Mouse (Mus musculus) small intestine, adult 2 months (tissue): Measurements from ENCODE around the gene Icam1. TPM values are rescaled to one million over a fixed set of nuclear protein-coding genes. Genes with fewer than 3 reads are reported as not detected.
A peak's percentile ranks its signal among the peaks of the same experiment; 100 is the strongest.
"Not testable (repeated sequence)": the region's sequence is repeated elsewhere in the genome, so short reads cannot be mapped to it uniquely, and the experiment has no call there.

Experiments
- H3K27ac ChIP-seq: fragments of 200-500 bp; 2 replicates; pipeline ENCODE4 v1.5.1; 2012; ENCODE audit warnings: low read depth, low read length, control low read depth, inconsistent platforms; ENCODE audit not compliant: insufficient read depth
- H3K27me3 ChIP-seq: fragments of 200-500 bp; 2 replicates; pipeline ENCODE4 v1.6.1; 2012; ENCODE audit warnings: mild to moderate bottlenecking, moderate library complexity, low read length, inconsistent platforms; ENCODE audit not compliant: control insufficient read depth, insufficient read depth
- H3K36me3 ChIP-seq: fragments of 200-500 bp; 2 replicates; pipeline ENCODE4 v1.6.1; 2012; ENCODE audit warnings: mild to moderate bottlenecking, low read length, control low read depth, inconsistent platforms; ENCODE audit not compliant: control insufficient read depth, insufficient read depth
- H3K4me1 ChIP-seq: fragments of 200-500 bp; 2 replicates; pipeline ENCODE4 v1.6.1; 2012; ENCODE audit warnings: low read length, inconsistent platforms, mixed read lengths; ENCODE audit not compliant: control insufficient read depth, insufficient read depth, insufficient read length
- H3K4me3 ChIP-seq: fragments of 200-500 bp; 2 replicates; pipeline ENCODE4 v1.5.1; 2012; ENCODE audit warnings: low read depth, mild to moderate bottlenecking, control low read depth, inconsistent platforms, low read length, moderate library complexity
- CTCF ChIP-seq: fragments of 200-500 bp; IDR thresholded peaks from 2 replicates; pipeline ENCODE4 v1.5.1; 2012; ENCODE audit warnings: low read depth, mild to moderate bottlenecking, control low read depth, inconsistent platforms, low read length, moderate library complexity, mixed read lengths; ENCODE audit not compliant: insufficient replicate concordance, insufficient read length; ENCODE audit errors: extremely low read depth
- POLR2A ChIP-seq: fragments of 200-500 bp; IDR thresholded peaks from 2 replicates; pipeline ENCODE4 v1.6.1; 2012; ENCODE audit warnings: low read depth, mild to moderate bottlenecking, control low read depth, inconsistent platforms, low read length, moderate library complexity
- WGBS: fragments of 180-500 bp; shearing (Covaris S2); methylation state at CpG from one replicate; pipeline ENCODE4 v1.1.7; 2018; 5-methylcytosine and 5-hydroxymethylcytosine counted together
- polyA plus RNA-seq: library from polyadenylated mRNA; depleted of rRNA; stranded (reverse); fragments of >200 nt; gene quantifications from 2 replicates; pipeline ENCODE4 v1.2.3, GENCODE M21; 2012

The Icam1 gene
- polyA plus RNA-seq, 1 experiment, result 9.4 TPM

DNA sequence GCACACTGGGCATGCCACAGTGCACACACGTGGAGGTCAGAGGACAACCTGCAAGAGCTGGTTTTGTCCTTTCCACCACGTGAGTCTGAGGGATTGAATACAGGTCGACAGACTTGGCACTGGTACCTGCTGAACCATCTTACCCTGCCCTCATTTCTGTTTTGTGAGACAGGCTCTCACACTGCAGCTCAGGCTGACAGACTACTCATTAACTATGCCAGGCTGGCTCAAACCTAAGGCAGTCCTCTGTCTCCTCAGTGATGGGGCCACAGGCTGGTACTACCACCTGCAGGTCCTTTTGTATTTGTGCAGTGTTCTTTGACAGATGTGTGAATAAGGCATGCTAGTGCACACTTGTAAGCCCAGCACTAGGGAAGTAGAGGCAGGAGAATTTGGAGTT lies 20.7 kb upstream of the Icam1 start:
- H3K4me3 ChIP-seq, result no peak overlapping the region
- WGBS, result 67% methylated on average over 3 of the region's 3 CpGs
- TF ChIP-seq CTCF (no peak), POLR2A (no peak)

DNA sequence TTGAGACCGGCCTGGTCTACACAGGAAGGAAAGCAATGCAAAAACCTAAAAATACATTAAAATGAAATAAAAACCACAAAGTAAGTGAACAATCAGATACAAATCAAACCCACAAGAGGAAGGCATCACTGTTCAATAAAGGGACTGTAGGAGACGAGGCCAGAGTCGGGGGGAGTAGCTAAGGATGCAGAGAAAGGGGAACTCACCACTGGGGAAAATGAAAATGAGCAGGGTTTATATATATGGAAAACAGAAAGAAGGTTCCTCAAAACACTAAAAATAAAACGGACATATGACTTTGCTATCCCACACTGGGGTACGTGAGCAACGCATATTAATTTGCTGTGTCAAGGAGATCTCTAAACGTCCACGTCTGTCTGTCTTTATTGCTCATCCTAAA lies 18.7 kb upstream of the Icam1 start:
- TF ChIP-seq CTCF, result no peak
- TF ChIP-seq POLR2A, result no peak
- Histone ChIP-seq H3K27ac (no peak overlapping the region), H3K4me3 (no peak overlapping the region), H3K36me3 (no peaks in the 10 kb centered on the region), H3K27me3 (no peaks in the 10 kb centered on the region), H3K4me1 (peaks cover 6% of the 10 kb centered on the region; the same call in 1 of the 2 replicates)
- WGBS, result 84% methylated on average over 8 of the region's 8 CpGs

More for the DNA sequence above, 20.7 kb upstream of the Icam1 start:
- no peak overlapping the region for H3K27ac ChIP-seq
- H3K36me3 ChIP-seq, result no peaks in the 10 kb centered on the region
- peaks cover 9% of the 10 kb centered on the region; the same call in 1 of the 2 replicates for H3K4me1 ChIP-seq
- no peaks in the 10 kb centered on the region for H3K27me3 ChIP-seq

DNA sequence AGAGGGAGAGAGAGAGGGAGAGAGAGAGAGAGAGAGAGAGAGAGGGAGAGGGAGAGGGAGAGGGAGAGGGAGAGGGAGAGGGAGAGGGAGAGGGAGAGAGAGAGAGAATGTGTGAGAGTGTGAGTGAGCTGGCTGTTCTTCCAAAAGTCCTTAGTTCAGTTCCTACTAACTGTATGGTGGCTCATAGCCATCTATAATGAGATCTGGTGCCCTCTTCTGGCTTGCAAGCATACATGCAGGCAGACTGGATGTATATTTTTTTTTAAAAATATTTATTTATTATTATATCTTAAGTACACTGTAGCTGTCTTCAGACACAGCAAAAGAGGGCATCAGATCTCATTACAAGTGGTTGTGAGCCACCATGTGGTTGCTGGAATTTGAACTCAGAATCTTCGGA lies 17.4 kb upstream of the Icam1 start:
- not testable (repeated sequence) for H3K27me3 ChIP-seq, H3K27ac ChIP-seq, H3K4me1 ChIP-seq, H3K4me3 ChIP-seq, H3K36me3 ChIP-seq
- 63% methylated on average over 1 of the region's 1 CpGs for WGBS

DNA sequence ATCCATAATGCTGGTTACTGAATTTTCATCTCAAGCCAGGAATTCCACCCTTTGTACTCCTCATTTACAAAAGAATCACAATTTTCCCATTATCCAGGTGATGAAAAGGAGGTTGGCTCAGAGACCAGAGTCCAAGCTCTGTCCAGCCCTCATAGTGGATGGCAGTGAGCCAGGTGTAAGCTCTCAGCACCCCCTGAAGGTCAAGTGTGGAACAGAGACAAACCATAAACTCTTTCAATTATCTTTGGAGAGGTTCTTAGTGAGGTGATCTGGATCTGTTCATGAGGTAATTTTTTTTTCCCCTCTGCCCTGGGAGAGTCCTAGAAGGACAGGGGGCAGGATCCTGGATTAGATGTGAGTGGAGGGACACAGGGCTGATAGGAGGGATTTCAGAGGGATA lies 15.0 kb upstream of the Icam1 start:
- no peak overlapping the region for H3K27ac ChIP-seq

DNA sequence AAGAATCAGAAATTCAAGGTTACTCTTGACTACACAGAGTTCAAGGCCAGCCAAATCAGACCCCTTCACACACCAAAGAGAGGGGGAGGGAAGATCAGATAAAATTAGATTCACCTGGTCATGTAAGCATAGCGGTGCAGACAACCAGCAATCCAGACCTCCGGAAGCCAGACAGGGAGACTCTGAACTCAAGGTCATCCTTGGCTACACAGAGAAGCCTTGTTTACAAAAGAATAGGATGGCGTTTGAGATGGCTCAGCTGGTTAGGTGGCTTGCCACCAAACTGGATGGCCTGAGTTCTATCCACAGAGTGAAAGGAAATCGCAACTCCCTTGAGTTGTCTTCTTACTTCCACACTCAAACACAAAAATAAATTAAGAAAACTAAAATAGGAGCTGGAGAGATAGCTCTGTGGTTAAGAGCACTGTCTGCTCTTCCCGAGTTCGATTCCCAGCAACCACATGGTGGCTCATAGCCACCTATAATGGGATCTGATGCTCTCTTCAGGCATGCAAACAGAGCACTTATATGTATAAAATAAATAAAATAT lies 14.1 kb upstream of the Icam1 start:
- no peak for TF ChIP-seq POLR2A
- TF ChIP-seq CTCF, result no peak
- Histone ChIP-seq H3K4me3 (no peak overlapping the region), H3K4me1 (peaks cover 4% of the 10 kb centered on the region; the same call in 1 of the 2 replicates), H3K27ac (no peak overlapping the region), H3K27me3 (no peaks in the 10 kb centered on the region), H3K36me3 (peaks cover 15% of the 10 kb centered on the region)
- 52% methylated on average over 6 of the region's 6 CpGs for WGBS

More for the DNA sequence above, 15.0 kb upstream of the Icam1 start:
- Histone ChIP-seq H3K27me3 (no peaks in the 10 kb centered on the region), H3K36me3 (peaks cover 10% of the 10 kb centered on the region; the same call in 1 of the 2 replicates), H3K4me1 (peaks cover 4% of the 10 kb centered on the region; the same call in 1 of the 2 replicates), H3K4me3 (no peak overlapping the region)
- TF ChIP-seq CTCF (peak; percentile 24; the same call in 1 of the 2 replicates), POLR2A (no peak)

DNA sequence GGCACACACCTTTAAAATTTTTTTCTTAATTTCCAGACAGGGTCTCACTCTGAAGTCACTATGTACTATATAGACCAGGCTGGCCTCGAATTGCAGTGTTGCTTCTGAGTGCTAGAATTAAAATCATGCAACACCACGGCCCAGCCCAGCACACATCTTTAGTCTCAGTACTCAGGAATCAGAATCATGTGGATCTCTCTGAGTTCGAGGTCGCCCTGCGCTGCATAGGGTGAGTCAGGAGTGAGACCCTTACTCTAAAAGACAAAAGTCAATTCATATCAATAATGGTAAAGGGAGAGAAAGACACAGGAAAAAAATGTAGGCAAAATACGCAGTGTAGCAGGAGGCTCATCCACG lies 13.5 kb upstream of the Icam1 start:
- Histone ChIP-seq H3K27me3 (no peaks in the 10 kb centered on the region), H3K27ac (peak overlapping the region; percentile 82), H3K36me3 (peaks cover 21% of the 10 kb centered on the region), H3K4me1 (peaks cover 4% of the 10 kb centered on the region; the same call in 1 of the 2 replicates), H3K4me3 (peak overlapping the region; percentile 96)
- TF ChIP-seq POLR2A (no peak), CTCF (no peak)
- 8% methylated on average over 7 of the region's 7 CpGs for WGBS

DNA sequence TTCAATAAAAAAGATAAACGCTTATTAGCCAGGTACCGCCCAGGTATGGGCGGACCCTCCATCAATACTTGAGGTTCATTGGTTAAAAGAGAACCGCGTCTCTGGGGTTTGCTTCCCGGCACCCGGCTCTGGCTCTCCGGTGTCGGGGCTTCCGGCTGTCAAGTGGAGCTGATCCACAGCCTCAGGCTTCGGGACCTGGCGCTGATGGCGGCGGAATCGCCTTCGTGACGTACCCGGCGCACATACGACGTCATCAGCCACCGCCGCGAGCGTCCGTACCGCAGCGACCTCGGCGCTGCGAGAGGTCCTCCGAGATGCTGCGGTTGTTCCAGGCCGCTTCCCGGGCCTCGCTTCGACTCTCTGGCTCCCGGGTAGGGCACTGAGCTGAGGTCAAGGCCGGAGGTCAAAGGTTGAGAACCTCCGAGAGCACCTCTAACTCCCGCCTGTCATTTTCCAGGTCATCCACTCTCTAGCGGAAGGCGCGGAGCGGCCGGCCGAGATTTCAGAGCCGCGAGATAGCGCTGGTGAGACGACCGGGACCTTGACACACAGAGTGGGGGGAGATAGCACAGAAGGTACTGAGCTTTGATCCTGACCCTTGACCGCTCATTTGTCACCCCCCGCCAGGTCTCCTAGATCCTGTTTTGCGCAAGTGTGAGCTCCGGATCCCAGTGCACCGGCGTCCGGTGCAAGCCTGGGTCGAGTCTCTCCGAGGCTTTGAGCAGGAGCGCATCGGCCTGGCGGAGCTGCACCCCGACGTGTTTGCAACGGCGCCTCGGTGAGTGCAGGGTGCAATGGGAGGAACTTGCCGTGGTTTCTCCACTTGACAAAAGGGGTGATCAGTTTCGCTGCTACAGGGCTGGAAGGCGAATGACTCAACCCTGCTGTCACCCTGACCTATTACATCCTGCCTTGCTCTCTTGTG lies 12.9 kb upstream of the Icam1 start, which contains the start of gene Mrpl4:
Gene Mrpl4 (plus strand): TSS at position 112 of the 925 bp plus-strand sequence.
- WGBS, result under 1% methylated on average over 72 of the region's 72 CpGs
- Histone ChIP-seq H3K27me3 (no peaks in the 10 kb centered on the region), H3K36me3 (peaks cover 27% of the 10 kb centered on the region), H3K4me1 (peaks cover 4% of the 10 kb centered on the region; the same call in 1 of the 2 replicates), H3K27ac (peak within 1 kb of the TSS; percentile 82), H3K4me3 (peak within 1 kb of the TSS; percentile 96)
- TF ChIP-seq POLR2A, result peak; percentile 81
- no peak for TF ChIP-seq CTCF
